Mouse (Mus musculus) adrenal gland, adult (tissue): ENCODE measurements around the gene Zfp526.

Experiments used
- DNase-seq, 2 experiments: peaks; one replicate each; pipeline ENCODE4 v3.0.0; 2022 to 2023; ENCODE audit warnings: low spot score in 1 of 2; ENCODE audit not compliant: inconsistent age in 2 of 2

The Zfp526 gene

DNA sequence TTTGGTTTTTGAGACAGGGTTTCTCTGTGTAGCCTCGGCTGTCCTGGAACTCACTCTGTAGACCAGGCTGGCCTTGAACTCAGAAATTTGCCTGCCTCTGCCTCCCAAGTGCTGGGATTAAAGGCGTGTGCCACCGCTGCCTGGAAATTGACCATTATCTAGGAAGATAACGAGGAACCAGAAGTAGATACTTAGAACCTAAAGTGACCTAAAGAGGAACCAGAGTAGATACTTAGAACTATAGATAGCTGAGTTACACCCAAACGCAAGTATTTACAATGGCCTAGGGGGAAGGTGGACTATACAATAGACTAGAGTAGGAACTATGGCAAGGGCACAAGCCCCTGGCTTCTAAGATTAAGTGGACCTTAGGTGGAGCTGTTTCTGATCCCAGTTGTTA lies 44.5 kb downstream of the Zfp526 start:
- DNase-seq: peak in 1 of 2 experiments; percentile 32

GRCm38 (mm10) chr7:25266180-25266962 lies 45.1 kb downstream of the Zfp526 start:
- DNase-seq: peak; percentile 19 to 46

GRCm38 (mm10) chr7:25267301-25267750 lies 46.1 kb downstream of the Zfp526 start, which contains the start of gene Cic:
Cic (plus strand) TSS chr7:25267704.
- DNase-seq: peak; percentile 99 to 100

GRCm38 (mm10) chr7:25267751-25268463 lies 46.7 kb downstream of the Zfp526 start:
- peak; percentile 99 for DNase-seq

- DNase-seq: no peak
These were observed 47.4 kb downstream of the Zfp526 start for GRCm38 (mm10) chr7:25268588-25268987.

GRCm38 (mm10) chr7:25269029-25269428 lies 47.8 kb downstream of the Zfp526 start:
- DNase-seq: peak; percentile 39 to 73

DNA sequence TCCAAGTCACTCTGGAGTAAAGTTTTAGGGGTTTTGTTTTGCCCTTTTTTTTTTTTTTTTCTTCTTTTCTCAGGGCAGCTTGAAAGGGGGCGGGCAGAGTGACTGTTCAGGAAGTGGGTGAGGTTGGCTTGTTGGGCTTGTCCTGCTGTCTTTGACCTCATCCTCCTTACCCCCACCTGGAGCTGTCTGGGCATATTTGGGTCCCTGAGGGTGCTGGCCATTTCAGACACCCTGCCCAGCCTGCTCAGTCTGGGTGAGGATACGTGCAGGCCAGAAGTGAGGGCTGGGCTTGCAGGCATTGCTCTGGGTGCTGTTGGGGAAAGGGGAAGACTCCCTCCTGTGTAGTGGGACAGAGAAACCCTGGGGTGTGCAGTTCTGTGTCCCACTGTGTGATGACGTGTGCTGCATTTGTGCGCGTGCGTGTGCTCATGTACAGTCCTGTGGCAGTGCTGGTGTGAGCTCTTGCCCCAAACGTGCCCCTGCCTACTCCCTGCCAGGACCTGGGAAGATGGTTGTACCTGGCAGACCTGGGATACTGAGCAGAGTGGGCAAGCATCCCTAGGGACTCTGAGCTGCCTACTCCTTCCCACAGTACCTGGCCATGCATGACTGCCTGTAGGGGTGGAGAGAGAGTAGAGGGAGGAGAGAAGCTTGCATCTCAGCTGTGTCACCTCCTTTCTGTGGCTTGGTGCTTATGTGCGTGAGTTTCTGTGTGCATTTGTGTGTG lies 48.5 kb downstream of the Zfp526 start:
- peak in 1 of 2 experiments; percentile 58 for DNase-seq

DNA sequence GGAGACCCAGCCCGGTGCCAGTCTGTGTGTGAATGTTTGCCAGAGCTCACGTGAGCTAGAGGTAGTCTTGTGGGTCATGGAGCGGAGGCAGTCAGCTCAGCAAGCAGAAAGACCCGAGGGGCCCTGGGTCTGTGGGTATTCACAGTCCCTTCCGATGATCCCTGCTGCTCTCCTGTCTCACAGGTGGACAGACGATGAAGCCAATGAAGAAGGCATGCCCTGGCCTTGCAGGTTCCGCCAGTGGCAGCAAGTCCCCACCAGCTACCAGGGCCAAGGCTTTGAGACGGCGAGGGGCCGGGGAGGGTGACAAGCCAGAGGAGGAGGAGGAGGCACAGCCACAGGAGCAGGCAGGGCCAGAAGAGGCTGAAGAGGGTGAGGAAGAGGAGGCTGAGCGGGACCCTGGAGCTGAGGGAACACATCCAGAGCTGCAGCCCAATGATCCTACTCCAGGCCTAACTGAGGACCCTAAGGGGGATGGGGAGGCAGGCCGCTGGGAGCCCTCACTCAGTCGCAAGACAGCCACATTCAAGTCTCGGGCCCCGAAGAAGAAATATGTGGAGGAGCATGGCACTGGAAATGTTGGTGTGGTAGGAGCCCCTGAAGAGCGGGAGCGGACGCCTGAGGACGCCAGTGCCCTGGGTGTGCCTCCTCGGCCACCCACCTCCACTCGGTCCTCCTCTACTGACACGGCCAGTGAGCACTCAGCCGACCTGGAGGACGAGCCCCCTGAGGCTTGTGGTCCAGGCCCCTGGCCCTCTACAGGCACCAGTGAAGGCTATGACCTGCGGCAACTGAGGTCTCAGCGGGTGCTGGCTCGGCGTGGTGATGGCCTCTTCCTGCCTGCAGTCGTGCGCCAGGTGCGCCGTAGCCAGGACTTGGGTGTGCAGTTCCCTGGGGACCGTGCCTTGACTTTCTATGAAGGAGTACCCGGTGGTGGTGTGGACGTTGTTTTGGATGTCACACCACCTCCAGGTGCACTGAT lies 49.7 kb downstream of the Zfp526 start:
- peak; percentile 27 to 42 for DNase-seq

- peak in 1 of 2 experiments; percentile 44 for DNase-seq
These were observed 50.6 kb downstream of the Zfp526 start for GRCm38 (mm10) chr7:25271651-25272444.

GRCm38 (mm10) chr7:25272445-25273258 lies 51.4 kb downstream of the Zfp526 start:
- peak in 1 of 2 experiments; percentile 24 for DNase-seq

- peak in 1 of 2 experiments; percentile 42 for DNase-seq
These were observed 52.3 kb downstream of the Zfp526 start for GRCm38 (mm10) chr7:25273259-25274241.

- peak in 1 of 2 experiments; percentile 44 for DNase-seq
These were observed 53.3 kb downstream of the Zfp526 start for GRCm38 (mm10) chr7:25274571-25274970.

GRCm38 (mm10) chr7:25274996-25275395 lies 53.8 kb downstream of the Zfp526 start:
- peak in 1 of 2 experiments; percentile 29 for DNase-seq

GRCm38 (mm10) chr7:25275555-25276298 lies 54.5 kb downstream of the Zfp526 start:
- peak in 1 of 2 experiments; percentile 27 for DNase-seq
